Mouse (Mus musculus): ENCODE measurements around the gene Kank3.

GRCm38 (mm10) chr17:33804205-33804604, 6.1 kb upstream of the Kank3 start:
- no peak for TF ChIP-seq CTCF (IDR thresholded peaks at IDR 0.05; ENCODE audit: borderline replicate concordance, insufficient read depth, low read length)
- no peak for TF ChIP-seq POLR2A (IDR thresholded peaks at IDR 0.05; ENCODE audit: low read depth, low read length)

Measured in embryonic fibroblast, embryonic 13.5 days (primary cell).